Mouse (Mus musculus): ENCODE results near the gene Gns. TPM values are rescaled to one million over a fixed set of nuclear protein-coding genes. Genes with fewer than 3 reads are reported as not detected.
A peak's percentile ranks its signal among the peaks of the same experiment; 100 is the strongest.

Gene Gns
- polyA plus RNA-seq, 1 experiment from 2014 or later = 43.1 TPM

GRCm38 (mm10) chr10:121351692-121352290 lies 13.1 kb upstream of the Gns start:
- no peaks in the 10 kb centered on the region; the same call in 1 of the 2 replicates for H3K9me3 ChIP-seq (ENCODE audit: control insufficient read depth, low read length)
- no peak for DNase-seq (ENCODE audit: low spot score)
- H3K4me1 ChIP-seq (replicated peaks; ENCODE audit: control insufficient read depth, insufficient read depth, low read length) = peaks cover 10% of the 10 kb centered on the region
- H3K36me3 ChIP-seq (ENCODE audit: control insufficient read depth, insufficient read depth, low read length) = no peaks in the 10 kb centered on the region
- no peak overlapping the region for H3K27ac ChIP-seq (ENCODE audit: low read depth, low read length)
- H3K27me3 ChIP-seq (ENCODE audit: control insufficient read depth, insufficient read depth, low read length) = peaks cover 16% of the 10 kb centered on the region; the same call in 1 of the 2 replicates
- ATAC-seq (replicated peaks; ENCODE audit: low FRiP score) = no peak
- H3K4me3 ChIP-seq (ENCODE audit: low read depth, low read length) = peak overlapping the region; percentile 42; the same call in 1 of the 2 replicates
- peak overlapping the region; percentile 87 for H3K4me2 ChIP-seq (ENCODE audit: low read depth, low read length, severe bottlenecking)
- no peak overlapping the region for H3K9ac ChIP-seq (ENCODE audit: low read length)
- 35% methylated on average over 15 of the region's 15 CpGs for WGBS

GRCm38 (mm10) chr10:121360358-121360757 lies 4.5 kb upstream of the Gns start:
- 100% methylated on average over 2 of the region's 2 CpGs for WGBS
- Histone ChIP-seq H3K9me3 (ENCODE audit: control insufficient read depth, low read length) (no peaks in the 10 kb centered on the region), H3K27ac (ENCODE audit: low read depth, low read length) (no peak overlapping the region), H3K4me2 (ENCODE audit: low read depth, low read length, severe bottlenecking) (no peak overlapping the region), H3K36me3 (ENCODE audit: control insufficient read depth, insufficient read depth, low read length) (no peaks in the 10 kb centered on the region), H3K4me1 (replicated peaks; ENCODE audit: control insufficient read depth, insufficient read depth, low read length) (peaks cover 2% of the 10 kb centered on the region; the same call in 1 of the 2 replicates), H3K9ac (ENCODE audit: low read length) (no peak overlapping the region), H3K4me3 (ENCODE audit: low read depth, low read length) (no peak overlapping the region), H3K27me3 (ENCODE audit: control insufficient read depth, insufficient read depth, low read length) (no peaks in the 10 kb centered on the region)
- DNase-seq (ENCODE audit: low spot score) (no peak), ATAC-seq (replicated peaks; ENCODE audit: low FRiP score) (no peak)

- DNase-seq (ENCODE audit: low spot score) (no peak), ATAC-seq (replicated peaks; ENCODE audit: low FRiP score) (no peak)
- Histone ChIP-seq H3K4me1 (replicated peaks; ENCODE audit: control insufficient read depth, insufficient read depth, low read length) (peaks cover 9% of the 10 kb centered on the region), H3K4me2 (ENCODE audit: low read depth, low read length, severe bottlenecking) (no peak overlapping the region), H3K36me3 (ENCODE audit: control insufficient read depth, insufficient read depth, low read length) (no peaks in the 10 kb centered on the region), H3K9me3 (ENCODE audit: control insufficient read depth, low read length) (no peaks in the 10 kb centered on the region), H3K4me3 (ENCODE audit: low read depth, low read length) (no peak overlapping the region), H3K27me3 (ENCODE audit: control insufficient read depth, insufficient read depth, low read length) (no peaks in the 10 kb centered on the region), H3K27ac (ENCODE audit: low read depth, low read length) (no peak overlapping the region), H3K9ac (ENCODE audit: low read length) (no peak overlapping the region)
- 80% methylated on average over 8 of the region's 8 CpGs for WGBS
Observed at GRCm38 (mm10) chr10:121363201-121363600, 1.7 kb upstream of the Gns start.

GRCm38 (mm10) chr10:121364306-121364705 lies 584 bp upstream of the Gns start:
- 30% methylated on average over 15 of the region's 15 CpGs for WGBS
- Histone ChIP-seq H3K4me2 (ENCODE audit: low read depth, low read length, severe bottlenecking) (peak overlapping the region; percentile 94), H3K9ac (ENCODE audit: low read length) (peak overlapping the region; percentile 67), H3K9me3 (ENCODE audit: control insufficient read depth, low read length) (no peaks in the 10 kb centered on the region), H3K36me3 (ENCODE audit: control insufficient read depth, insufficient read depth, low read length) (no peaks in the 10 kb centered on the region), H3K4me1 (replicated peaks; ENCODE audit: control insufficient read depth, insufficient read depth, low read length) (peaks cover 9% of the 10 kb centered on the region), H3K27me3 (ENCODE audit: control insufficient read depth, insufficient read depth, low read length) (no peaks in the 10 kb centered on the region), H3K4me3 (ENCODE audit: low read depth, low read length) (peak overlapping the region; percentile 90), H3K27ac (ENCODE audit: low read depth, low read length) (no peak overlapping the region)
- ATAC-seq (replicated peaks; ENCODE audit: low FRiP score) (peak; percentile 23; the same call in 1 of the 2 replicates), DNase-seq (ENCODE audit: low spot score) (no peak)

- WGBS = 13% methylated on average over 9 of the region's 9 CpGs
- H3K4me3 ChIP-seq (ENCODE audit: low read depth, low read length) = peak overlapping the region; percentile 90
- H3K27ac ChIP-seq (ENCODE audit: low read depth, low read length) = no peak overlapping the region
- no peaks in the 10 kb centered on the region for H3K27me3 ChIP-seq (ENCODE audit: control insufficient read depth, insufficient read depth, low read length)
- H3K9ac ChIP-seq (ENCODE audit: low read length) = peak overlapping the region; percentile 90; the same call in 1 of the 2 replicates
- H3K4me1 ChIP-seq (replicated peaks; ENCODE audit: control insufficient read depth, insufficient read depth, low read length) = peaks cover 9% of the 10 kb centered on the region
- ATAC-seq (replicated peaks; ENCODE audit: low FRiP score) (no peak), DNase-seq (ENCODE audit: low spot score) (peak; percentile 45)
- H3K9me3 ChIP-seq (ENCODE audit: control insufficient read depth, low read length) = no peaks in the 10 kb centered on the region
- no peaks in the 10 kb centered on the region; the same call in 1 of the 2 replicates for H3K36me3 ChIP-seq (ENCODE audit: control insufficient read depth, insufficient read depth, low read length)
- peak overlapping the region; percentile 94 for H3K4me2 ChIP-seq (ENCODE audit: low read depth, low read length, severe bottlenecking)
Observed at GRCm38 (mm10) chr10:121365781-121366272, 937 bp downstream of the Gns start.

GRCm38 (mm10) chr10:121367271-121367670 lies 2.4 kb downstream of the Gns start:
- WGBS = 87% methylated on average over 13 of the region's 13 CpGs
- no peak overlapping the region for H3K9ac ChIP-seq (ENCODE audit: low read length)
- peak; percentile 27 for DNase-seq (ENCODE audit: low spot score)
- H3K27me3 ChIP-seq (ENCODE audit: control insufficient read depth, insufficient read depth, low read length) = no peaks in the 10 kb centered on the region
- peaks cover 9% of the 10 kb centered on the region for H3K4me1 ChIP-seq (replicated peaks; ENCODE audit: control insufficient read depth, insufficient read depth, low read length)
- H3K4me2 ChIP-seq (ENCODE audit: low read depth, low read length, severe bottlenecking) = no peak overlapping the region
- H3K36me3 ChIP-seq (ENCODE audit: control insufficient read depth, insufficient read depth, low read length) = no peaks in the 10 kb centered on the region; the same call in 1 of the 2 replicates
- no peaks in the 10 kb centered on the region for H3K9me3 ChIP-seq (ENCODE audit: control insufficient read depth, low read length)
- H3K27ac ChIP-seq (ENCODE audit: low read depth, low read length) = no peak overlapping the region
- ATAC-seq (replicated peaks; ENCODE audit: low FRiP score) = no peak
- no peak overlapping the region for H3K4me3 ChIP-seq (ENCODE audit: low read depth, low read length)

GRCm38 (mm10) chr10:121367780-121368179 lies 2.9 kb downstream of the Gns start:
- ATAC-seq (replicated peaks; ENCODE audit: low FRiP score) = no peak
- no peak overlapping the region for H3K4me3 ChIP-seq (ENCODE audit: low read depth, low read length)
- H3K27me3 ChIP-seq (ENCODE audit: control insufficient read depth, insufficient read depth, low read length) = no peaks in the 10 kb centered on the region
- no peak overlapping the region for H3K27ac ChIP-seq (ENCODE audit: low read depth, low read length)
- no peak overlapping the region for H3K4me2 ChIP-seq (ENCODE audit: low read depth, low read length, severe bottlenecking)
- H3K9ac ChIP-seq (ENCODE audit: low read length) = no peak overlapping the region
- peak; percentile 21 for DNase-seq (ENCODE audit: low spot score)
- H3K36me3 ChIP-seq (ENCODE audit: control insufficient read depth, insufficient read depth, low read length) = no peaks in the 10 kb centered on the region; the same call in 1 of the 2 replicates
- no peaks in the 10 kb centered on the region for H3K9me3 ChIP-seq (ENCODE audit: control insufficient read depth, low read length)
- peaks cover 9% of the 10 kb centered on the region for H3K4me1 ChIP-seq (replicated peaks; ENCODE audit: control insufficient read depth, insufficient read depth, low read length)
- 91% methylated on average over 9 of the region's 9 CpGs for WGBS

- 90% methylated on average over 18 of the region's 18 CpGs for WGBS
- Histone ChIP-seq H3K36me3 (ENCODE audit: control insufficient read depth, insufficient read depth, low read length) (no peaks in the 10 kb centered on the region; the same call in 1 of the 2 replicates), H3K4me1 (replicated peaks; ENCODE audit: control insufficient read depth, insufficient read depth, low read length) (peaks cover 9% of the 10 kb centered on the region), H3K9ac (ENCODE audit: low read length) (no peak overlapping the region), H3K27me3 (ENCODE audit: control insufficient read depth, insufficient read depth, low read length) (no peaks in the 10 kb centered on the region), H3K9me3 (ENCODE audit: control insufficient read depth, low read length) (no peaks in the 10 kb centered on the region), H3K27ac (ENCODE audit: low read depth, low read length) (no peak overlapping the region), H3K4me3 (ENCODE audit: low read depth, low read length) (no peak overlapping the region), H3K4me2 (ENCODE audit: low read depth, low read length, severe bottlenecking) (no peak overlapping the region)
- DNase-seq (ENCODE audit: low spot score) (peak; percentile 33), ATAC-seq (replicated peaks; ENCODE audit: low FRiP score) (no peak)
Observed at GRCm38 (mm10) chr10:121368783-121369465, 4.0 kb downstream of the Gns start.
